Mouse (Mus musculus) heart, postnatal 0 days (tissue): ENCODE results near the gene Rps3.

Experiments
- CTCF ChIP-seq: IDR thresholded peaks from 2 replicates; pipeline ENCODE4 v1.5.1; 2016; ENCODE audit warnings: antibody characterized with exemption, control low read depth, low read depth
- EP300 ChIP-seq: IDR thresholded peaks from 2 replicates; pipeline ENCODE4 v1.6.1; 2016; ENCODE audit warnings: antibody characterized with exemption, low read depth

GRCm38 (mm10) chr7:99467916-99468282 lies 15.6 kb downstream of the Rps3 start:
- peak; percentile 69; the same call in 1 of the 2 replicates for TF ChIP-seq EP300
- no peak for TF ChIP-seq CTCF
